Mouse (Mus musculus): ENCODE data around the gene Gm30191.

Gm30191 gene

GRCm38 (mm10) chr4:134246719-134247258 is at the start of gene Gm30191:
Gene Gm30191, plus strand, starts transcription at chr4:134246935.
- in situ Hi-C loops (cut with MboI, MseI) = loop anchor here in 1 of 2 experiments (5.0 kb wide), 1 partner anchor 46 kb away; no protein-coding TSS in a partner anchor

GRCm38 (mm10) chr4:134199371-134199770 is 47.4 kb upstream of the Gm30191 start:
- in situ Hi-C loops (cut with MboI, MseI) = loop anchor here (5.0 kb wide), 2 partner anchors 33 to 93 kb away; no protein-coding TSS in a partner anchor

DNA sequence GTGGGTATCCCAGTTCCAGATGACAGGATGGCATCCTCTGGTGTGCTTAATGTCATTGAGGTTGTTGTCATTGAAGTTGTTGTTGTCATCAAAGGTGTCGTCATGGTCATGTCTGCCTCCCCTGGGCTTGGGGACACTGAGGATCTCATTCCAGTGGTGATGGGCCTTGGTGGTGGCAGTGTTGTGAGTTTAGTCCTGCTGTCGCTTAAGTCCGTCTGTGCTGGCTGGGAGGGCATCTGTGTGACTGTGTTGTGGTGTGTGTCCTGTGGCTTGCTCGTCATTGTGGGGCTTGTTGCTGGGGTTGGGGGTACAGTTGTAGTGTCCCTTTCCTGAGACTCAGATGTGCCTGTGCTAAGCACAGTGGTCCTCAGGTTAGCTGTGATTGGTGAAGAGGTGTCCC is 43.8 kb upstream of the Gm30191 start, which contains the start of gene Gm7534:
TSS of gene Gm7534 (minus strand) at position 101 of the 400 bp plus-strand sequence.
- in situ Hi-C loops (cut with MboI, MseI) = no loop called here

DNA sequence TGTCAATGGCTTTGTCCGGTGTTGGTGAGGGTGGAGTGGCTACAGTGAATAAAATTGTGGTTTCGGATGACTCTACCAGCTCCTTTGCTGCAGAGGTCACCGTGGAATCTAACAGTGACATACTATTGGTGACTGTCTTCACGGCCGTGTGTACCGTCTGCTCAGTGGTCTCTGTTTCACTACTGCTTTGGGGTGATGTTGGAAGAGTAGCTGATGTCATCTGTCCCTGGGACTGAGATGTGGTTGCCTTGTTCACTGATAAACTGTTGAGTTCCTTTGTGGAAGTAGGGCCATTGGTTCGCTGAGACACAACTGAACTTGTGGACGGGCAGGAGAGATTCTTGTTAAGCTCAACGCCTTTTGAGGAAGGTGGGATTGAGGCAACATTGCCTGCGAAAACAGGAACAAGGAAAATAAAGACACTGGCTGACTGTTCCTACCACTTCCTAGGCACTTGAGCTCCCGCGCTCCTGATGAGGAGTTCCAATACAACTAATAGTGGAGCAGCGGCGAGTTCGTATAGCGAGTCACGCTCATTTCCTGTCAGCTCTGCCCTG is 43.3 kb upstream of the Gm30191 start:
- in situ Hi-C loops (cut with MboI, MseI) = no loop called here

GRCm38 (mm10) chr4:134206488-134207053 is 40.2 kb upstream of the Gm30191 start:
- in situ Hi-C loops (cut with MboI, MseI) = no loop called here

- in situ Hi-C loops (cut with MboI, MseI) = no loop called here
These were observed 23.7 kb upstream of the Gm30191 start for GRCm38 (mm10) chr4:134222793-134223600.

GRCm38 (mm10) chr4:134227194-134227593 is 19.5 kb upstream of the Gm30191 start, which contains the start of gene Catsper4:
Gene Catsper4, minus strand, starts transcription at chr4:134227383.
- in situ Hi-C loops (cut with MboI, MseI) = no loop called here

GRCm38 (mm10) chr4:134230431-134230830 is 16.3 kb upstream of the Gm30191 start:
- in situ Hi-C loops (cut with MboI, MseI) = loop anchor here in 1 of 2 experiments (5.0 kb wide), 1 partner anchor 33 kb away; no protein-coding TSS in a partner anchor

- in situ Hi-C loops (cut with MboI, MseI) = loop anchor here in 1 of 2 experiments (5.0 kb wide), 1 partner anchor 38 kb away; no protein-coding TSS in a partner anchor
These were observed 11.9 kb upstream of the Gm30191 start for GRCm38 (mm10) chr4:134234876-134235275.

DNA sequence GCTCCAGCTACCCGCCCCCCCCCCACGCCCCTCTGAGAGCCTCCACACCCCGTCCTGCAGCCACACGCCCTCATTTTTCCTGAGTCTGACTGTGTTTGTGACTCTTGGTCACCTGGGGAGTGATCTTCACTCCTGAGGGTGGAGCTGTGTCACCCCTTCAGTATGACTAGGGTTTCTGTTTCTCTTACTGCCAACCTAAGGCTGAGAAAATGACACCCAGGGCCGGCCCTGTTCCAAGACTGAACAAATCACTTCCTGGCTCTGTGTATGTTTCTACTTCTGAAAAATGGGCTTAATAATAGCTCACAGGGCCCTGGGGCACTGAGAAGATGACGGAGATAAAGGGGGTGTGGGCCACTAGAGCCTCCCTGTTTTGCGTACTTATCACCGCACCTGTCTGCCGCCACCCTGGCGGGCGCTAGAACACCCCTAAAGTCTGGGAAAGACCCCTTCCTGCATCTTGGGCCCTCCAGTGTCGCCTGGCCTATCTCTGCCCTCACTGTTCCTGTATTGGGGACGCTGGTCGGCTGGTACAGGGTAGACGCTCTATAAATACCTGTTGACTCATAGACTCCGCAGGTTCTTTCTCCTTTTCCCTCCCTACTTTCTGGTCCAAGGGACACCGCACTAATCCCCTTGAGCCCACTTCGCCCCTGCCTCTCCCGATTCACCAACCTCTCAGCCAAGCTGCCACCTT is 9.0 kb upstream of the Gm30191 start:
- in situ Hi-C loops (cut with MboI, MseI) = no loop called here

- in situ Hi-C loops (cut with MboI, MseI) = no loop called here
These were observed 8.5 kb upstream of the Gm30191 start, which contains the start of gene Cnksr1 for GRCm38 (mm10) chr4:134238279-134238651. Gene Cnksr1, minus strand, starts transcription at chr4:134238399.

- in situ Hi-C loops (cut with MboI, MseI) = no loop called here
These were observed 8.0 kb upstream of the Gm30191 start for GRCm38 (mm10) chr4:134238686-134239085.

- in situ Hi-C loops (cut with MboI, MseI) = no loop called here
These were observed 3.1 kb upstream of the Gm30191 start, which contains the start of gene E130218I03Rik for GRCm38 (mm10) chr4:134243516-134244250. Gene E130218I03Rik, plus strand, starts transcription at chr4:134243662.

DNA sequence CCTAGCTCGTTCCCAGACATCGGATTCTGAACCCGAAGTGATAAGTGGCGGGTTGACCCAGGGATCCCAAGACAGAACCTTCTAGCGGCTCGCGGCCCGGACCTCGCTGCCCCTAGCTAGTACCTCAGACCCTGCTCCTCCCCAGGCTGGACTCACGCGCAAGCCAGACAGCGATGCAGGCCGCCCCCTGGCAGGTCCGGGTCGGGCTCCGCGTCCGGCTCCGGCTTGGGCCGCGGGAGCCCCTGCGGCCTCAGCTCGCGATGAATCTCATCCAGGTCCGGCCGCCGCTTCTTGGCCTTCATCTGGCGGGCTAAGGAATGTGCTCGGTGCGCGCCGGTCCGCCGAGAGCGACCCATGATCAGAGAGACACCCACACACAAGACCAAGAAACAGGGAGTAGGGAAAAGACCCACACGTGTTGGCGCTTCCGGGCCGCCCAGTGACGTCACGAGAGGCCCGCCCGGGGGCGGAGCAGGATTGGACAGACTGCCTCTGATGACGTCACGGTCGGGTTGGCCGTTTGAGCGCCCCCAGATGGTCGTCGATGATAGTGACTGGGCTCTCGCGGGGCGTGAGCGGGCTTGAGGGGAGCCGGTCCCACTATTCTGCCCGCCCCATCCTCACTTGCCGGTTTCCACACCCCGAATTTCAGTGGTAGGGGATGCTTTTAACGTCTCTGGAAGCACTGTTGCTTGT is 1.4 kb upstream of the Gm30191 start, which contains the start of gene Zfp593:
TSS of gene Zfp593 (minus strand) at position 445 of the 696 bp plus-strand sequence.
- in situ Hi-C loops (cut with MboI, MseI) = loop anchor here in 1 of 2 experiments (5.0 kb wide), 1 partner anchor 47 kb away; no protein-coding TSS in a partner anchor

DNA sequence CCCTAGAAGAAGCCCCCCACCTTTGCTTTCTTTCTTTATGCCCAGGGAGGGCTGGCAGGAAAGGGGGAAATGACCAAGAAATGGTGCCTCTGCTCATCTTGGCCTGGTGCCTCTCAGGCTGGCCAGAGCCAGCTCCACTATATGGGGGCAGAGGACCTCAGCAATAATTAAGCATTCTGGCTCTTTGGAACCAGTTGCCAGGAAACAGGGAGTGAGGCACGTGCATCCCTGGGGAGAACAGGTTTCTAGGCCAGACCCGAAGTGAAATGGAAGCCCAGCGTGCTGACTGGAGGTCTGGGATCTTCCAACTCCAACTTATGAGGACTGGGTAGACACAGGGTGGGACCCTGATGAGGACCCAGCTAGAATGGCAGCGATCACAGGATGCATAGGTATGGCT is 479 bp upstream of the Gm30191 start:
- in situ Hi-C loops (cut with MboI, MseI) = loop anchor here in 1 of 2 experiments (5.0 kb wide), 1 partner anchor 46 kb away; no protein-coding TSS in a partner anchor

DNA sequence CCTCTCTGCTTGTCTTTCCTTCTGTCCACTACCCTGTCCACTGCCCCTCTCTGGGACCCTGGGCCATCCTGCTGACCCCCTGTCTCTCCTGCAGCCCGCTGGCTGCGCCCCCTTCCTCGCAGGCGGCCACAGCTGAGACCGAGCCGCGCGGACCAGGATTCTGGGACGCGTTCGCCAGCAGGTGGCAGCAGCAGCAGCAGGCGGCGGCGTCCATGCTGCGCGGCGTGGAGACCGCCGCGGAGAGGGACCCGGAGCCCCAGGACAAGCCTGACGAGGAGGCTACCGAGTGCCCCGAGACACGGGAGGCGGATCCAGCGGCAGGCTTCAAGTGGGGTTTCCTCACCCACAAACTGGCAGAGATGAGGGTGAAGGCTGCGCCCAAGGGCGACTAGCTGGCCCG is 2.9 kb downstream of the Gm30191 start:
- in situ Hi-C loops (cut with MboI, MseI) = loop anchor here in 1 of 2 experiments (5.0 to 10.0 kb wide), 2 partner anchors 43 to 465 kb away; no protein-coding TSS in a partner anchor

DNA sequence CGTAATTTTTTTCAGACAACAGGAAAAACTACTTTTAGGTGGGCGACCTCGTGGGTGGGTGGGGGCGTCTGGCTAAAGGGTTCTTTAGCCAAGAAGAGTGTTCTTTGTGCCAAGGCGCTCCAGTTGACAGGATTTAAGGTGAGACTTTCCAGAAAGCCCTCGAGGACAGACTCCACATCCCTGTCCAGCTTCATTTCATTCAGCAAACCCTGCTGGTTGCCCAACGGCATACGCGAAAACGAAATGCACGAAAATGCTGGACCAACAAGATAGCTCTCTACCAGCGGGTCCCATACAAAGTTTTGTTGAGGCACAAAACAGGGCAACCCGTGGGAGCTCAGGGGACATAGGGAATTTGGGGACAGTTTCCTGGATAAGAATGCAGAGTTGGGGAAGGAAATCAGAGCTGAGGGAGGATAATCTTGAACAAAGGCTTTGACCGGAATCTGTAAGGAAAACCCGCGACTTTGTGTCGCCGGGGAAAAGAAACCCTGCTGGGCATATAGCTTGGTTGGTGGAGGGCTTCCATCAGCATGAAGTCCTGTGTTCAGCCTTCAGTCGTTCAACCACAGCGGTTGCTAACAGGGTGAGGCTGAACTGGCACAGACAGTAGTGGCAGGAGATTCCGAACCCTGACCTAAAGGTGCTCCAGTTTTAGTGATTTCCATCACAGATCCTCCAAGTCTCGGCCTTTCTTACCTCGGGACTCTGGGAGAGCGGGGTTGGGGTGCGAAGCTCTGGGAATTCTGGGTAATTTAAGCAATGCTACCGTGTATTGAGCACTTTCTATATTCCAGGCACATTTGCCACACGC is 3.6 kb downstream of the Gm30191 start:
- in situ Hi-C loops (cut with MboI, MseI) = loop anchor here in 1 of 2 experiments (10.0 kb wide), 1 partner anchor 464 kb away; no protein-coding TSS in a partner anchor

GRCm38 (mm10) chr4:134250930-134251240 is 4.2 kb downstream of the Gm30191 start:
- in situ Hi-C loops (cut with MboI, MseI) = loop anchor here in 1 of 2 experiments (10.0 kb wide), 1 partner anchor 464 kb away; no protein-coding TSS in a partner anchor

Measured in T-helper 17 cell (primary cell).